Mouse (Mus musculus) layer of hippocampus, postnatal 25 days (tissue): Measurements from ENCODE around the gene Dnase1. TPM values are rescaled to one million over a fixed set of nuclear protein-coding genes. Genes with fewer than 3 reads are reported as not detected.
"Not testable (repeated sequence)": the region's sequence is repeated elsewhere in the genome, so short reads cannot be mapped to it uniquely, and the experiment has no call there.

Experiments used
- DNase-seq, 2 experiments: peaks; one replicate each; pipeline ENCODE4 v3.0.0; 2022; ENCODE audit warnings: mixed read lengths in 2 of 2, low spot score in 1 of 2; ENCODE audit errors: extremely low spot score in 1 of 2
- microRNA-seq, 2 experiments: library from miRNA; unstranded; fragments of <30 nt; microRNA quantifications; one replicate each; pipeline ENCODE4 v1.2.0; 2021
- total RNA-seq, 2 experiments: library from RNA; stranded (reverse); gene quantifications; 2 replicates each; pipeline ENCODE4 v1.2.3; 2021

Dnase1 gene
- total RNA-seq, 2 experiments from 2014 or later: not detected

- DNase-seq: no peak
Measured at GRCm38 (mm10) chr16:4041646-4042045, 4.9 kb downstream of the Dnase1 start.

- no peak for DNase-seq
Measured at GRCm38 (mm10) chr16:4044093-4044492, 7.4 kb downstream of the Dnase1 start.

- DNase-seq: no peak
Measured at GRCm38 (mm10) chr16:4045524-4045923, 8.8 kb downstream of the Dnase1 start.

DNA sequence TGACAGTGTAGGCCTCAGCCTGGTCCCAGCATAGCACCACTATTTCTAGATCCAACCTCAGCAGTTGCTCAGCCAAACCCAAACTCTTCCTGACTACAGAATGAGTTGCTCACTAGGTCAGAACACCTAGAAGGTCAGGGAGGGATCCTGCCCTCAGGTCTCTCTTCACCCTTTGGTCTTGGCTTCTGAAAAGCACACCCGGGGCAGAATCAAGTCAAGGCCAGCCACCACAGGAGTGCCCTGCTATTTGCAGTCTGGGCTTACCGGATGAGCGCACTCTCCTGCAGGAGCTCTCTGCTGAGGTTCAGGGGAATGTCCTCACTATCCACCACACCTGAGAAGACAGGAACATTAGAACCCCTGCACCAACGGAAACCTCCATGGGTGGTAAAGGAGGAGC lies 15.9 kb downstream of the Dnase1 start:
- DNase-seq: no peak

DNA sequence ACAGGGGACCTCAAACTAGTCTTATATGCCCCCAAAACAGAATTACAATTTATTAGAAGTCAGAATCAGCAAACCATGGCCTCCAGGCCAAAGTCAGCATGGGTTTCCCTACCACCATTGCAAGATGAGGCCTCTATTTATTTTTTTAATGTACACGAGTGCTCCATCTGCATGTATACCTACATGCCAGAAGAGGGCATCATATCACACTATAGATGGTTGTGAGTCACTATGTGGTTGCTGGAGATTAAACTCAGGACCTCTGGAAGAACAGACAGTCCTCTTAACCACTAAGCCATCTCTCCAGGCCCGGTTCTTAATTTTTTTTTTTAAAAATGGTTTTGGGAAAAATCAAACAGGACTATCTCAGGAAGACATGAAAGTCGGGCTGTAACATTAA lies 17.1 kb downstream of the Dnase1 start:
- no peak for DNase-seq

GRCm38 (mm10) chr16:4064945-4065344 lies 28.2 kb downstream of the Dnase1 start:
- no peak for DNase-seq

- DNase-seq: peak; percentile 35 to 56
Measured at GRCm38 (mm10) chr16:4068588-4068987, 31.8 kb downstream of the Dnase1 start.

DNA sequence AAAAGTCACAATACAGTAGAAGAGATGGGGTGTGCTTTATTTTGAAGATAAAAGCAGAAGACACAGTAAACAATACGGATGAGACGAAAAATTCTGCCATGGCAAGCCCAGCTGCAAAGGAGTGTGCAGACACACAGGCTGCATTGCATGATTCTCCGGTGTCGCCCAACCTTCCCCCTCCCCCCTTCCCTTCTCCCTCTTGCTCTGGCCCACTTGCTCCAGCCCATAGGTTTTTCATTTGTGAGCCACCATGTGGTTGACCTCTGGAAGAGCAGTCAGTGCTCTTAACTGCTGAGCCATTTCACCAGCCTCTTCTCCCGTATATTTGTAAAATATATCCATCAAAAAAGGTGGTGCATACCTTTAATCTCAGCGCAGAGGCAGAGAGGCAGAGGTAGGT lies 37.6 kb downstream of the Dnase1 start:
- DNase-seq: no peak

DNA sequence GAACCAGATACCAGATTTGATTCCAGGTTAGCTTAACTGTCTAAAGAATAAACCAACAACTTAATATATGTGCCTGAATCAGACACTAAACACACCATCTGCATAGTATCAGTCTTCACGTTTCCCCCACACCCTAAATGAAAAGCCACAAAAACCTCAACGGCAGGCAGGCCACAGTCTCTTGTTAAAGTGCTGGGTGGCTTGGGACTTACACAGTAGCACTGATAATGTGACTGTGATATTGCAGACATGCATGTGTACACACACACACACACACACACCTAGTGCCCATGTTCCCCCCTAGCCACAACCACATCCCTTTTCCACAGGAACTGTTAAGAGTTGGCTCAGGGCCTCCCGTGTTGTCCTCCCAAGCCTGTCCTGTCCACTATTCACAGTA lies 38.1 kb downstream of the Dnase1 start:
- DNase-seq: no peak

DNA sequence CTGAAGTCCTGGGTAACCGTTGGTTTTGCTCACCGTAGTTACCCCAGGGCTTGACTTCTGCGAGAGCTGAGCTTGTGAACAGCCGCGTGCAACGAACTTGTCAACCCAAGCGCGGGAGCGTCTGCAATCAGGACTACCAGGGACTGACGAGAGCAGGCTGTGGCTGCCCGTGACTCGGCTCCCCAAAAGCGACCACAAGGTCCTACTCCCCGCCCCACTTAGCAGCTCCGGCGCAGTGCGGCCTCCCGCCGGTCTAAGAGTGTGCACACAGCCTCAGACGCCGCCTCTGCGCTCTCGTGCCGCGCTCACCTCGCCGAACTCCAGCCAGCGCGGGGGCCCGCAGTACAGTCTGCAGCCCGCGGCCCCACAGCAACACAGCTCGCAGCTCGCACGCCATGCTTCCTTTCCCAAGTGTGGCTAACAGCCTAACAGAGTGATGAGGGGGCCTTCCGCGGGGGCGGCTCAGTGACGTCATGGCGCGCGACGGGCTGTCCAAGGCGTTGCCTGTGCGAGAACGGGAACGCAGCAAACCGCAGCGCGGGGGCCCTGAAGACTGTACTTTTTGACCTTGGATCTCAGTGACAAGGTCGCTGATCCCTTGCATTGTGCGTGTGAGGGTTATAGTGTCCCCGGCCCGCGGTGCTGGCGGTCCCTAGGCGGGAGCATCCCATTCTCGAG lies 40.8 kb downstream of the Dnase1 start, which contains the start of gene Trap1:
TSS of gene Trap1 (minus strand) at position 444 of the 678 bp plus-strand sequence.
- peak; percentile 97 to 99 for DNase-seq

DNA sequence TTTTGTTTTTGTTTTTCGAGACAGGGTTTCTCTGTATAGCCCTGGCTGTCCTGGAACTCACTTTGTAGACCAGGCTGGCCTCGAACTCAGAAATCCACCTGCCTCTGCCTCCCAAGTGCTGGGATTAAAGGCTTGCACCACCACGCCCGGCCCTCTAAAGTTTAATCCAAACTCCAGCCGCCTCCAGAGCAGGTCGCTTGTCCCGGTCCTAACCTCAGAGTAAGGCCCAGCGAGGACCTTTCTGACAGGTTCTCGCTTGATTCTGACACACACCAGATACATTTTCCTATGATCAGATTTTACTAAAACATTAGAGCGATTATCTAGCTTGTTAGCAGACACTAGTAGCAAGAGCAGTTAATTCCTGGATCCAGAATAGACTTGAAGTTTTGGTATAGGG lies 41.6 kb downstream of the Dnase1 start:
- DNase-seq: not testable (repeated sequence)

DNA sequence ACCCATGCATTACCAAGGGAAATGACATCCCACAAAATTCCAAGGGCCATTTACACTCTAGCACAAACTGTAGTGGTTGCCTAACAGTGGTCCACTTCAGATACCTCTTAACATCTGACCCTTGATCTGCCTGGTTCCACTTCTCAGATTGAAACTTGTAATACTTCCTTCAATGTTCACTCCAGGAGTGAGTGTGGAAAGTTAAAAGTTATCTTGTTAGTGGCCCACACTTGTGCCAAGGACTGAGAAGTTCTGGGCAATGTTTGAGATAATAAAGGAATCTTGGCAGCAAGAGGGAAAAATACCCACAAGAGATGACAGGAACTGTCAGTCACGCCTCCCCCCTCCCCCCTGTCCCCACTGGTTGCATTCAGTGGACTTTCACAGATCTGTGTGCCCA lies 42.9 kb downstream of the Dnase1 start:
- no peak for DNase-seq

DNA sequence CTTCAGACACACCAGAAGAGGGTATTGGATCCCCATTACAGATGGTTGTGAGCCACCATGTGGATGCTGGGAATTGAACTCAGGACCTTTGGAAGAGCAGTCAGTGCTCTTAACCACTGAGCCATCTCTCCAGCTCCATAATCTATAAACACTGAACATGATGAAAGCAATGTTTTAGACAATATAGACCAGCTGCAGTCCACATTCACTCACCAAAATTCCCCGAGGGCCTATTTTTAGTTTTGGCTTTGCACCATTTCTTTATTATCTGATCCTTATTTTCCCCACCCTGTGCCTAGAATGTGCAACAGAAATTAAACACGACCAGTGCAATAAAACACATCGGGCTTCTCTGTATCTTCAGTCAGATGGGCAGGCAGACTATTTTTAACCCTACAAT lies 43.7 kb downstream of the Dnase1 start:
- DNase-seq: not testable (repeated sequence)

- DNase-seq: no peak
Measured at GRCm38 (mm10) chr16:4085051-4085450, 48.3 kb downstream of the Dnase1 start.

DNA sequence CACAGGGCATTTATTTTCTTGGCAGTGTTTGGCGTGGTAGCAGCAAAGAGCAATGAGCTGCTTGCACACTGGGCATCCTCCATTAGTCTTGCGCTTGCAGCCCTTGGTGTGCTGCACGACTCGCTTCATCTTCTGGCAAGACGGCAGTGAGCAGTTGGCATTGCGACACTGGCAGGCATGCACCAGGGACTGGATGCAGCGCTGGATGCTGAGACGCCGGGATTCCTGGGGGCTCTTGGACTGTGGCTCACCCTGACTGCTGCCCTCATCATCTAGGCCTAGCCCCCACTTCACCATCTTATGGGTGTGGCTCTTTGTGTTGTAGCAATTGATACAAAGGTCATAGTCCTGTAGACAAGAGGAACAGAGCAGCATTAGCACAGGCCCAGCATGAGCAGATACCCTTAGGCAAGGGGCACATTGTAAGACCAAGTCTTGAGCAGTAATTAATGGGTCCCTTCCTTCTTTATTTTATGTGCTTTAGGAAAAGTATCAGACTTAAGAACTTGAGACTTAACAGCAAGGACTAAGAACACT lies 49.2 kb downstream of the Dnase1 start:
- no peak for DNase-seq

- no peak for DNase-seq
Measured at GRCm38 (mm10) chr16:4087214-4087913, 50.6 kb downstream of the Dnase1 start.

Small RNA genes lying within 50 kb of the gene (microRNA-seq; reads per million reads assigned to microRNA genes)
- gene Gm23413: 0 reads per million in 2 experiments

Other genes with a start within 250 kb of the Dnase1 start
- gene Olfr15, start 206.1 kb upstream of the Dnase1 start, total RNA-seq: not detected
- 1 to 10 TPM; 3.9 to 4.9 TPM for gene Zfp174, start 189.7 kb upstream of the Dnase1 start, total RNA-seq
- gene Naa60, start 164.6 kb upstream of the Dnase1 start, total RNA-seq: 100 to 1,000 TPM; 104 to 107 TPM
- 10 to 100 TPM; 21.8 to 23.2 TPM for gene Zfp597, start 152.4 kb upstream of the Dnase1 start, total RNA-seq
- 1 to 10 TPM in 1 of 2 experiments, under 1 TPM in 1; 0.44 to 1.8 TPM for gene Gm20695, start 152.3 kb upstream of the Dnase1 start, total RNA-seq
- 1 to 10 TPM; 4.4 to 4.8 TPM for gene 1700037C18Rik, start 128.3 kb upstream of the Dnase1 start, total RNA-seq
- gene Cluap1, start 128.1 kb upstream of the Dnase1 start, total RNA-seq: 10 to 100 TPM; 26.8 to 29.2 TPM
- gene Nlrc3, start 60.3 kb upstream of the Dnase1 start, total RNA-seq: 1 to 10 TPM; 1.3 to 2.0 TPM
- gene Slx4, start 33.2 kb upstream of the Dnase1 start, total RNA-seq: 10 to 100 TPM; 44.1 to 45.4 TPM
- gene Trap1, start 40.9 kb downstream of the Dnase1 start, total RNA-seq: 10 to 100 TPM; 65.0 to 73.1 TPM
- 10 to 100 TPM; 75.3 to 89.6 TPM for gene Crebbp, start 177.1 kb downstream of the Dnase1 start, total RNA-seq